Mouse (Mus musculus): ENCODE results near the gene Hnrnpl.

Hnrnpl gene

DNA sequence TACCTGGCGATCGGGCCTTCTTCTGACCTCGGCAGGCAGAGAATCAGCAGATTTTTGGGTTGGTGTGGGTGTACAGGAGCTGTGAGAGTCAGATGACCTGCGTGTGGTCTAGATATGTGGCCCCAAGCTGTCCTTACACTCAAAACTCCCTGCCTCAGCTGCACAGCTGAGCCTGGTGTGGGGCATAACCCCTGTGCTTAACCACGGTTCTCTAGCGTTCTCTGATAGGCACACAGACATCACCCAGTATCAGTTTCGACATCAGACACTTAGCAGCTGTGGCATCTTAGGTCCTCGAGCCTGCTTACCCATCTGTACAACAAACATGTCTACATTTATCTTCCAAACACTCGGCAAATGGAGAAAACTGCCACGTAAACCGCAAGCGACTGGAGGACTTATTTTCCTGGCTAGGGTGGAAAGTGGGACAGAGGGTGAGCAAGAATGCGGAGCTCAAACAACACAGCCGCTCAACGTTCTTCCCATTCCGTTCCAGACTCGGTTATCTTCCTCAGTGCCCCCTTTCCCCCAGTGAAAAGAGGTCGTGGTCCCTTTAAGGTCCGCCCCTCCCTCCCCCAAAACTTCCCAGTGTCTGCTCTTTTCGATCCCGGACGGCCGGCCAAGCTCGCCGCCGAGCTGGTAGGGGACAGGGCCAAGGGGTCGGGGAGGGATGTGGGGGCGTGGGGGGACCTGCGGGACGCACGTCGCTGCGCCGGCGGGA is at the start of gene Hnrnpl:
Gene Hnrnpl (plus strand): TSS at position 321 of the 721 bp plus-strand sequence.
- DNase-seq, result peak; percentile 86

DNA sequence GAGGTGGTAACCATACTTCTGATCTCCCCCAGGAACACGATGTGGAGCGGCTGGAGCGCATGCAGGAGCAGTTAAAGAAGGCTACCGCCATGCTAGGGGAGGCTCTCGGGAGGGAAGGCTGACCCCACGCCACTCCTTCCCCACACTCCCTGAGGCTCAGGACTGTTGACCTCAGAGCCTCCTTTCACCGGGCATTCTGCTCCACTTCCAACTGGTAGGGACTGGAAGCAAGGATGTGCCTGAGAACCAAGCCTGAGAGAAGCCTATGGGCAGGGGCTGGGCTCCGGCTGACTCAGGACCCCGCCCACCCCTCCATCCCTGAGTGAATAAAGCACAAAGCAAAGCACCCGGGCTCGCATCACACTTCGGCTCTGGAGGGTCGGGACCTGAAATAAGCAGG is 49.7 kb upstream of the Hnrnpl start:
- no peak for DNase-seq

DNA sequence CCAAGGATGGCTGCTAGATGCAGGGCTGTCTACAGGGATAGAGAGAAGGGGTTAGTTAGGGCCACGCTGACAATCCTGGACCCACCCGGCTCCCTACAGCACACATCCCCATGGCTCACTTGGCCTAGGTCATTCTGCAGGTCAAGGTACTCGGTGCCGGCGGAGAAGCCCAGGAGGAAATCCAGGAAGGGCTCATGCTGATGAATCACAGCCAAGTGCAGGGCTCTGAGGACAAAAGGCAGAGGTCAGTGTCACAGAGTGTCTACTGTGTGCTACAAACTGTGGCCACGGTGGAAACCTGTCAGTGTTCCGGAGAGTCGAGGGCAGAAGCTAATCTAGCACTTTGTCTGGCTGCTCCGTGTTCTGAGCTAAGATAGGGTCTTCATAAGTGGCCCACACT is 46.4 kb upstream of the Hnrnpl start:
- no peak for DNase-seq

DNA sequence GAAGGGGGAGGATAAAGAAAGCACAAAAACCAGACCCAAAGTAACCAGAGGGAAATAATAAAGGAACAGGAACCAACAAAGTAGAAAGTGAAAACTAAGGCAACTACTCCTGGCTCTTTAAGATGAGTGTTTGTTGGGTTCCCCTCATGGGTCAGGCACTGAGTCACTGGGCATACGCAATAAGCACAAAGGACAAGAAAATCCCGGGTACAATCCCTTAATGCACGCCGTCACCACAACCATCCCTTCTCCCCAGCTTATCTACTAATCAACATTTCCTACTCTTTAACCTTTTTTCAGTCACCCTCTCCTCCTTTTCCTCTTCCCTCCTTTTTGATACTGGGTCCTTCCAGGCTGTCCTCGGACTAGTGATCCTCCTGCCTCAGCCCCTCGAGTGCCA is 43.1 kb upstream of the Hnrnpl start:
- no peak for DNase-seq

DNA sequence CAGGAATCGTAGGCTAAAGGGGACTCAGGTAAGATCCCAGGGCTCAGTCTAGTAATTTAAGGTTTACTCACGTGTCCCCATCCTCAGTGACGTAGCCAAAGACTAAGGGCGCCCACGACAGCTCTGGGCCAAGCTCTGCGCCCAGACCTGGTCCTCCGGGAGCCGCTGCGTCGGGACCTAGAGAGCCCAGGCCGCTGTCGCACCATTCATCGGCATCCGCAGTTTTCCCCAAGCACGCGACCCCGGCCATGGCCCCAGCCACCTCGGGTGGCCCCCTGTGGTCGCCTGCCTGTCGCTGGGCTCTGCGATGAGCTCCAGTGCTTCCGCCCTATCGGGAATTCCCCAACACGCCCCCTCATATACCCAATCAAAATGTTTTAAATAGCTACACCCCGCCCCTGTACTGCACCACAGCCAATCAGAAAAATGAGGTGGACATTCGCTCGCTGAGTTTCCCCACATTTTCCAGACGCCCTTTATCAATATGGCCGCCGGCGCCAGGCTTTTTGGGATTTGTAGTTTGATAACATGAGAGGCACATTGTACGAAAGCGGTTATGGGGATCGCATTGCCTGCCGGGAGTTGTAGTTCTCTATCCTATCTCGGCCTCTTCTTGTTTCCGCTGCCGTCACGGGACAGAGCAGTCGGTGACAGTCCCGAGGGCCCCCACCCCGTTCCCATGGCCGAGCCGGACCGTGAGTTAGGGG is 42.0 kb upstream of the Hnrnpl start, which contains the start of gene Sirt2:
Gene Sirt2 (plus strand): TSS at position 563 of the 707 bp plus-strand sequence.
- peak; percentile 98 for DNase-seq

DNA sequence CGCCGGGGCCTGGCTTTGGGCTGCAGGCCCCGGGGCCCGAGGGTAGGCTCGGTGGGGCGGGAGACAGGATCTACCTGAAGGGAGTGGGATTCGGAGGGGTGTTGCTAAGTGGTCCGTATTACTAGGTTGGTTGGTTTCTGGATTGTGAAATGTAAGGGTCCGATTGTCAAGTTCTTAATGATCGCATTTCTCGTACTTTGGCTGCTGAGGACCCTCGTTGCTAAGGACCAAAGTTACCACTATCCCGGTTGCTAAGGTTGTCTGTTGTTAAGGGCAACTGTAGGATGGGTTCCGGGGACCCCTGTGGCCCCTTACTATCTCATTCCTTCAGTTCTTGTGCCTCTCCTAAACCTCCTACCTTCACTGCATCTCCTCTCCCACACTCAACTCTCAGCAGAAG is 41.4 kb upstream of the Hnrnpl start:
- no peak for DNase-seq

DNA sequence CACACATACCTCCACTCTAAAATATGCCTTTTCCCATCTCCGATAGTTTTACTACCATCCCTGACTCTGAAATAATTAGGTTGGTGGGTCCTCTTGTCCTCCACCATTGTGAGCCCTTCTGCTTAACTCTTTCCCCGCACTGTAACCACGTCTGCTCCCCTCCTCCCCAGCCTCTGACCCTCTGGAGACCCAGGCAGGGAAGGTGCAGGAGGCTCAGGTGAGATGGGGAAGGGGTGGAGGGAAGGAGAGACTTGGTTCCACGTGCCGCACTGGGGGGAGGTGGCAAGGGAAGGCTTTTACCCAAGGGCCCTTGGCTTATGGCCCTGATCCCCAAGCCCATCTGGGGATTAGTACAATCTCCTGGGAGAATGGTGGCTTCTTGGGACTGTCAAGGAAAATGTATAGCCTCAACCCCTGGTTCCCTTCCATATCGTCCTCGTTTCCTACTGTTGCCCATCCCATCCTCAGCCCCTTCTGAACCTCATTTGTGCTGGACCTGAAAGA is 40.8 kb upstream of the Hnrnpl start, which contains the start of gene Nfkbib:
Gene Nfkbib (minus strand): TSS at position 51 of the 504 bp plus-strand sequence.
- DNase-seq, result no peak

DNA sequence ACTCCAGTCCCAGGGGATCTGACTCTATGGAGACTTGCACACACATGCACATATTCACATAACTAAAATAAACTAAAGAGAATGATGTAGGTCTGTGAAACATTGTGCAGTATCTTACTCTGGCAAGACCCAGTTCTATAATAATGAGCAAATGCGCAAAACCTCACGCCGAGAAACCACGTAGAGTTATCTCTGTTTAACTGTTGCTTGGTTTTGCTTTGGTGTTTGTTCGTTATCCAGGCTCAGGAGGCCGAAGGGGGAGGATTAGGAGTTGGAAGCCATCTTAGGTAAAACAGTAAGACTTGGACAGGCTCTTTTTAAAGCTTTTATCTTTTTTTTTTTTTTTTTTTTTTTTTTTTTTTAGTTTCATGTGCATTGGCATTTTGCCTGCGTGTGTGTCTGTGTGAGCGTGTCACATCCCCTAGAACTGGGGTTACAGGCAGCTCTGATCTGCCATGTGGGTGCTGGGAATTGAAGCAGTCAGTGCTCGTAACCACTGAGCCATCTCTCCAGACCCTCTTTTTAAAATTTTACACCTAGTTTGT is 38.9 kb upstream of the Hnrnpl start:
- no peak for DNase-seq

DNA sequence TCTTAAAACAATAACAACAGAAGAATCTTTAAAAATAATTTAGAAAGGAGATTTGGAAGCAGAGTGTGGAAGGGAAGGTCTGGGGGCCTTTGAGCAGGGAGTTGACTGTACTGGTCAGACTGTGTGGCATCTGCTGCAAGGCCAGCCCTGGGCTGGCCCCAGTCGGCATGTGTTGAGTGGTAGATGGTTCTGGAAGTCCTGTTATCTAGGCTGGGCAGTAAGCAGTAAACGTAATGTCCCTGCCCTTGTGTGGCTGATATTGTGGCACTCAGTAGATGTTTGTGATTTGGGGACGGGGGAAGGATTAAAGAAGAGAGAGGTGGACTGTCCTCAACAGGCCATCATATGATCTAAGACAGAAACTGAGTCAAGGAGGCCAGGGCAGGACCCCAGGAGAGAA is 38.0 kb upstream of the Hnrnpl start:
- DNase-seq, result no peak

DNA sequence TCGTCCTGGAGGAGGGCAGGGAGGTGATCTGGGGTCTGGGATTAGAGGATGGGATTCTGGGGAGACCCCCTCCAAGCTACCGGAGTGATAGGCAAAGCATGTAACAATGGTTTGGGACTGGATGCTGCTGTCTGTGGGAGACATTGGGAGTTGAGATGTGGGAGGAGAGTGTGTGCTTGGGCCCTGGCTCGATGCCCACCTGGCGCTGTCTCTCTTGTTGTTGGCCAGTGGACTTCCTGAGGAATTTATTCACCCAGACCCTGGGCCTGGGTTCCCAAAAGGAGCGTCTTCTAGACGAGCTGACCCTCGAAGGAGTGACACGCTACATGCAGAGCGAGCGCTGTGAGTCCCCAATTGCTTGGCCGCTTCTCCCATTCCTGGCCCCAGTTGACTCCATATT is 36.5 kb upstream of the Hnrnpl start:
- no peak for DNase-seq

DNA sequence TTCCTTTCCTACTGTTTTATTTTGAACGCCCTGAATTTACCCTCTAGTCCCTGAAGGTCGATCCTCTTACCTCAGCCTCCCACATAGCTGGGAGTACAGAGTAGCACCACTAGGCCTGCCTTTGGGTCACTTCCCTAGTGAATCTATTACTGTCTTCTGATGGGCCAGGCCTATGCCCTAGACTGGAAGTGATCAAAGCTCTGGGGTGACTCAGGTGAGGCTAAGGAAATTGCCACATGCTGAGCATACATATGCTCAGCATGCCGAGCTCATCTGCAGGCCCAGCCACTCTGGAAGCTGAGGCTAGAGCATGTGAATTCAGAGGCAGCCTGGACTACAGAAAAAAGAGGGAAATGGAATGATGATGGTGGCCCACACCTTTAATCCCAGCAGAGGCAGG is 35.2 kb upstream of the Hnrnpl start:
- no peak for DNase-seq

DNA sequence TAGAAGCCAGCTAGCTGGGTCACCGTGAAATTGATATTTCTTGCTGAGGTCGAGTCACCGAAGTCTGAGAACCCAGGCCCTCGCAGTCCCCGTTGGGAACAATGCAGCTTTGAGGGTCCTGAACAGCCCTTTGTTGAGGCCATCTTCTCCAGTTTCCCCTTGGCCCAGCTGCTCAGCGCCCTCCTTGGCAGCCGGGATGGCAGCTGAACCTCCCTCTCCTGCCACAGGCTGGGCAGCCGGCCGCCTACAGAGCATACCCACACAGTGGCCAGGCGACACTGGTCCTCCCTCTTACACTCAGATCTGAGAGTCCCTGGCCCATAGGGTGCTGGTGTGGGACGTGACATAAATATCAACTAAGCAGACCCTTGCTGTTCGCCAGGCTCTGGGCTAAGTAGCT is 34.2 kb upstream of the Hnrnpl start:
- DNase-seq, result no peak

DNA sequence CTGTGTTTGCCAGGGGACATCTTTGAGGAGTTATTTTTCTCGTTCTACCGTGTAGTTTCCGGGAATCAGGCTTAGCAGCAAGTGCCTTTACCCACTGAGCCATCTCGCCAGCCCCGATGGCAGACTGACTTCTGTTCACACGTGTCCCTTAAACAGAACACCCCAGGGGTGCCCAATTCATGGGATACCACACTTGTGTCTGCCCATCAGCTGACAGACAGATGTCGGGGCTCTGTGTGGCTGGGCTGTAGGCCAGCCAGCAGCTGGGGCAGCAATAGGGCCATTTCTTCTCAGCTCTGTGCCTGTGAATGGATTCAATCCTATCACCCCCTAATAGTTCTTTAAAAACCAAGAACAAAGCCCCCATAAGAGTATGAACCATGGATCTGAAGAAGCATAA is 33.2 kb upstream of the Hnrnpl start:
- DNase-seq, result no peak

DNA sequence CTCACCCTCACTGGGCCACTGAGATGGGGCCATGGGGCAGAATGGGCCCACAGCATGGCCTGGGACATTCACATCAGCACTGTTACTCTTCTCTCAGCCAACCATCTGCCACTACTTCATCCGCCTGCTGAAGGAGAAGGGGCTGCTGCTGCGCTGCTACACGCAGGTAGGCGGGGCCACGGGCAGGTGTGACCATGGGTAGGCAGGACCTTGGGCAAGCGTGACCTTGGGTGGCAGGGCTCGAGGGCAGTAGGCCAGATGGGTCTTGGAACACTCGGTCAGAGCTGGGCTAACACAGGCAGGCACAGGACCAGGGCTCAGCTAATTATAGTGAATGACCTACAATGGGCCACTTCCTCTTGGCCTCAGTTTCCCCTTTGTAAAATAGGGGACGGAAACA is 29.5 kb upstream of the Hnrnpl start:
- DNase-seq, result no peak

DNA sequence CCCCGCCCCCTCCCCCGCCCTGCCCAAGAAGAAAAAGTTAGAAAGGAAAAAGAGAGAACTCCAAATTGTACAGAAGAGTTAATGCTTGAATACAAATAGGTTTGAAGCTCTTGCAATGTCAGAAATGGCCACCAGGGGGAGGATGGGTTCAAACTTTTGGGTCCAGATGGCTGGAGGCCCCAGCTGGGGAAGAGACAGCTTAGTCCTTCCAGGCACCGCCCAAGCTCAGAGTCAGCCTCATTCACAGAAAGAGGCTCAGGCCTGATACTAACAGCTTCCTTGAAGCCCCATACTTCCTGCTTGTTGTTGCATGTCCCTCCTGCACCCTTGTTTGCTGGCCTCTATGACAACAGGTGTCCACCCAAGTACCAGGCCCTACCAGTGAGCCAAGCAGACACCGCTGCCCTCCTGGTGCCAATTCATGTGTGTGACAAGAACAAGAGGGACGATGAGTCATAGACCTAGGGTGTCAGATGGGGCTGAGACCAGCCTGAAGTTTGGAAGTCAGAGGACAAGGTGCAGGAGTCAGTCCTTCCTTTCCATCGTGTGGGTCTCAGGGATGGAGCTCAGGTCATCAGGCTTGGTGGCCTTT is 28.2 kb upstream of the Hnrnpl start:
- DNase-seq, result peak; percentile 92

DNA sequence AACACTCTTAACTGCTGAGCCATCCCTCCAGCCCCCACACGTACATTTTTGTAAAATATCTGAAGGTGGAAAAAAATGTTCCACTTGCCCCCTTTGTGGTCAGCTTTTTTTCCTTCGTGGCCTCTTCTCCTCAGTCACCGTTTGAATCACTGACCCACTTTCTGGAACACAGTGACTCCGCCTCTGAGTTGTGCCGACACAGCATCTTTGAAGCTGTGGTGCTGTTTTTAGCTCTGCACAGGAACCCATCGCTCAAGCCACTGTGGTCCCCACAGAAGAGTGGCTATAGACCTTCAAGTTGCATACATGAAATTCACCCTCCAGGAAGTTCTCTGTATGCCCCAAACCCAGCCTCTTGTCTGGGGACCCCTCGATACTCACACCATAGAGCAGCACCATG is 27.5 kb upstream of the Hnrnpl start:
- no peak for DNase-seq

DNA sequence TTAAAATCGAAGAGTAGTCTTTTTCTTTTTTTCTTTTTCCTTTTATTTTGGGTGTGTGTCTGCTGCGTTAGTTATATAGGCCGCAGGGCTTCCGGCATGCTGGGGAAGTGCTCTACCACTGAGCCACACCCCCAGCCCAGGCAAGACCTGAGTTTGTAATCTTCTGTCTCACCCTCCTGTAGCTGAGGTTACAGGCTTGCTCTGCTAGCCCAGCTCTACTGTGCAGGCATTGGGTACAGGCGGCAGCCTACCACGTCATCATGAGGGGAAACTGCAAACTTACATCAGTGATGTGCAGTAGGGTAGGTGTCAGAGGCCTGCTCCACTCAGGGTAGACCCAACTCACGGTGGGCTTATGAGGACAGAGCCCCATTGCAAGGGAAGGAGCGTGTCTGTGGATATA is 27.1 kb upstream of the Hnrnpl start:
- no peak for DNase-seq

DNA sequence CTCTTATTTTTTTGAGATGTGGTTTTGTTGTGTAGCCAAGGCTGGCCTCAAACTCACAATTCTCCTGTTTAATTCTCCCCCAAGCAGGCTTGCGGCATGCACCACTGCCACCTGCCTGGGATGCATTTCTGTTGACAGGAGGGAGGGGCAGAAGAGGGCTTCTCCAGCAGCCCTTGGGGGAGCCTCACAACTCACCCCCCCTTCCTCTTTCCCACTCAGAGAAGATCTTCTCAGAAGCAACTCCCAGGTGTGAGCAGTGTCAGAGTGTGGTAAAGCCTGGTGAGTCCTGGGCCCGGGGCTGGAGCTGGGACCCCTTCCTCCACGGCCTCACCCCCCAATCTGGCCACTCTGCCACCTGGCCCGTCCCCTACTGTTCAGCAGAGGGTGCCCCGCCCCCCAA is 23.2 kb upstream of the Hnrnpl start:
- no peak for DNase-seq

DNA sequence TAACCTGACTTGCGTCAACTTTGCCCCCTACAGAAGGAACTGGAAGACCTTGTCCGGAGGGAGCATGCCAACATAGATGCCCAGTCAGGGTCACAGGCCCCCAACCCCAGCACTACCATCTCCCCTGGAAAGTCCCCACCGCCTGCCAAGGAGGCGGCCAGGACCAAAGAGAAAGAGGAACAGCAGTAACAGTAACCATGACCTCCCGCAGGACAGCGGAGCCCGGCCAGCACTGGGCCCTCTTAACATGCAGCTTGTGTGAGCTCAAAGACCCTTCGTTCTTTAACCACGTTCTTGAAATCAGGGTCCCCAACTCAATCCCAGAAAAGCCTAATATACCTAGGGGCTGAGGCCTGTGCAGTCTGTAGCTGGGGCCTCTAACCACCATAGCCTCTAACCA is 20.5 kb upstream of the Hnrnpl start:
- DNase-seq, result no peak

DNA sequence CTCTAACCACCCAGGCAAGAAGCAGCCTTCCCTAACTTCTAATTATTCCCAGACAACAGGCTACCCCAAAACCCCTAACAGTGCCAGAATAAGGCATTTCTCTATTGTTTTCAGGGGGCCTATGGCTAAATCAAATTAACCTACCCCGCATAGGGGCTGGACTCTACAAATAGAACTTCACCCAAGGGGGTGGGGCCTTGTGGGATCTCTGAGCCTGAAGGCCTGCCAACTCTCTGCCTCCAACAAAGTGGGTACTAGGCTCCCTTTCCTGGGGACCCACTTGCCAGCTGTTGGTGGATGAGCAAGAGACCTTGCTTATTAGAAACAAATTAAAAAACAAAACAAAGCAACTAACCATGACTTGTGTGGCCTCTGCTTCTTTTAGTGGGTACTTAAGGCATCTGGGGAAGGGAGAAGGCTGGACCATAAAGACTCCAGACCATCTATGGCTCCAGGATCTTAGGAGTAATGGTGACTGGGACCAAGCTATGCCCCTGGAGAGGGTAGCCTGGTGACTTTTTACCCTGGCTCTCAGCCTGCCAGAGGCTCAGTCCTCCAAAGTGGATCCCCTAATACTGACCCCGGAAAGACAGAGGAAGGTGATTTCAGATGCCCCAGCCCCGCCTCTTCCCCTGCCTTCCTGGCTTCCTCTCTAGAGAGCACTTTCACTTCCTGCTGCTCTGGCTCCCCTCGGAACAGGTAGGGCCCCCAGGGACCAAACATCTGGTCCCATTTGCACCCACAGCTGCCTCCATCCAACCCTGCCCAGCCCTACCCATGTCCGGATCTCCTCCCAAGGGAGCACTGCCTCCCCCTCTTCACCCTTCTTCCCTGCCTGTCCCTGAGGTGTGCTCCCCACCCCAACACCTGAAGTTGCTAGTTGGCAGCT is 19.8 kb upstream of the Hnrnpl start, which contains the start of gene Rinl:
Gene Rinl (plus strand): TSS at position 663 of the 889 bp plus-strand sequence.
- no peak for DNase-seq

DNA sequence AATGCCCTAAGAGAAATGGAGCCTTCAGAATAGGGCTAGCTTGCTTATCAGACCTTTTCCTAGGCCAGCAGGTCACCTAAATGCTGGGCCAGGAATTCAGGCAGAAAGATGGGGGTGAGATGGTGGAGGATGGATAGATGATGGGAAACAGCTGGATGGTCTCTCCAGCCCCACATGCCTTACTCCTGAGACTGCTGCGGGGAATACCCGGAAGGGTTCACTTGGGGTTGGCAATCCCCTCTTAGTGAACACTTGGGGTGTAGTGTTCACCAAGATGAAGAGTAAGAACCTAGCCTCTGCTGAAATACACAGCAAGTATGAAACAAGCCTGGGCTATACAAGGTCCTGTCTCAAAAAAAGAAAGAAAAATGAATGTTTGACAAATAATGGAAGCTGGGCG is 19.1 kb upstream of the Hnrnpl start:
- no peak for DNase-seq

DNA sequence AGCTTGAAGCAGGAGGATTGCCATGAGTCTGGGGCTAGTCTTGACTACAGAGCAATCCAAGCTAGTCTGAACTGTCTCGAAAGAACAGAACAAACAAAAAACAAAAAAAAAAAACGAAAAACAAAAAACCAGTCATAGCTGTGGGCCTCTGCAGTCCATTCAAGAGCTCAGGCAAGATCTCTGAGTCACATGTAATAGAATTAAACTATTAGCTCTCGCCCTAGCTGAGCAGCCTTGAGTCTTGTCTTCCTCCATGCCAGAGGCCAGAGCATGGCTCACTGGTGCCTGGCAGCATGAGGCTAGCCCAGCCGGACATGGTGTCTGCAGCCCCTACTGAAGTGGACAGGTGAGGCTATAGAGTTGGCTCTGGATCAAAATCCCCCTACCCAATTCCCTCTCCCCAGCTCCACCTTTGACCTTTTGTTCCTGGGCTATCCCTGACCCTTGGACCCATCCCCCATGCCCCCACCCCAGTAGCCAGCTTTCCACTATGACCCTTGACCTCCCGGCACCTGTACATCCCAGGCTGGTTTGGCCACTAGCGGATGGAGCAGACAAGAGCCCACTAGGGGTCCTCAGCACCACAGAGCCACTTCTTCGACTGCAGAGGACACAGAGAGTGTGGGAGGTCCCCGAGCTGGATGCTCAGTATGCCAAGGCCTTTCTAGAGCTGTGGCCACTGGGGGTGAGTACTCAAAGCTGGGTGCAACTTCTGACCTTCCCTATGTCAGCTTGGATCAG is 18.1 kb upstream of the Hnrnpl start:
- DNase-seq, result peak; percentile 63

Measured in embryo, embryonic 11 days (tissue).